Mouse (Mus musculus) ovary, postnatal 36 days (tissue): ENCODE data around the gene Fuca1.
"Not testable (repeated sequence)": the region's sequence is repeated elsewhere in the genome, so short reads cannot be mapped to it uniquely, and the experiment has no call there.

ENCODE experiments used
- DNase-seq: peaks from one replicate; pipeline ENCODE4 v3.0.0; 2022; ENCODE audit warnings: low spot score, mixed read lengths

Gene Fuca1

DNA sequence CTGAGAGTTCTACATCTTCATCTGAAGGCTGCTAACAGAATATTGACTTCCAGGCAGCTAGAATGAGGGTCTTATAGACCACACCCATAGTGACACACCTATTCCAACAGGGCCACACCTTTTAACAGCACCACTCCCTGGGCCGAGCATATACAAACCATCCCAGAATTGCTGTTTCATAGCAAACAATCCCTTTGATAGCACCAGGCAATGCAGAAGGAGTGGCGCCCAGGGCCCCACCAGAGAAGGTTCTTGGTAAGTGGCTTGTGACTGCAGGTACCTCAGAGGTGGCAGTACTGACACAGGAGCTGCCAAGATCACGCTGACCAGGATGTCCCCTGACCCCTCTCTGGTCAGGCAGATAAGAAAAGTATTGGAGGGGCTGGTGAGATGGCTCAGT lies 32.6 kb downstream of the Fuca1 start:
- no peak for DNase-seq

DNA sequence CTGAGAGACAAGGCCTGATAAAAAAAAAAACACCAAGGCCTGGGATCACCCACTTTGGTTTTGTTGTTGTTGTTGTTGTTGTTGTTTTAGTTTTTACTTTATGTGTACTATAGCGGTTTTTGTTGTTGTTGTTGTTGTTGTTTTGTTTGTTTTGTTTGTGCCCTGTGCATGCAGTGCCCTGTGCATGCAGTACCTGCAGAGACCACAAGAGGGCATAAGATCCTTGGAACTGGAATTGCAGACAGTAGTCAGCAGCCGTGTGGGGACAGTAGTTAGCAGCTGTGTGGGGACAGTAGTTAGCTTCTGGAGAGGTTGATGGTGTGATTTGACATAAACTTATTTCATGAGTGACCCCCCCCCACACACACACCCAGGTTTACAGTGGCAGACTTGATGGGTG lies 33.7 kb downstream of the Fuca1 start:
- DNase-seq = peak; percentile 52

DNA sequence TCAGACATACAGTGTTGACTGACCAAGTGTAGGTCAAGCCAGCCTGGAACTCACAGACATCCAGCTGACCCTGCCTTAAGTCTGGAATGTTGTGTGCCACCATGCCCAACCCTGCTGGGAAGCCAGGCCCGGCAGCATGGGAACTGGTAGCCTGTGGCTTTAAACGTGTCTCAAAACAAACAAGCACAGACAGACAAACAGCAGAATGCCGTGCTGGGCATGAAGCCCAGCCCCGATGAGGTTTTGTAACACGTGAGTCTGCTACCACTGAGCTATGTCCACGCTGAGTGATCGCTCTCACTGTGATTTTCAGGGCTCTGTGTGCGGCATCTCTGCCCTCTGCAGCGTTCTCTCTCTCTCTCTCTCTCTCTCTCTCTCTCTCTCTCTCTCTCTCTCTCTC lies 35.4 kb downstream of the Fuca1 start:
- no peak for DNase-seq

DNA sequence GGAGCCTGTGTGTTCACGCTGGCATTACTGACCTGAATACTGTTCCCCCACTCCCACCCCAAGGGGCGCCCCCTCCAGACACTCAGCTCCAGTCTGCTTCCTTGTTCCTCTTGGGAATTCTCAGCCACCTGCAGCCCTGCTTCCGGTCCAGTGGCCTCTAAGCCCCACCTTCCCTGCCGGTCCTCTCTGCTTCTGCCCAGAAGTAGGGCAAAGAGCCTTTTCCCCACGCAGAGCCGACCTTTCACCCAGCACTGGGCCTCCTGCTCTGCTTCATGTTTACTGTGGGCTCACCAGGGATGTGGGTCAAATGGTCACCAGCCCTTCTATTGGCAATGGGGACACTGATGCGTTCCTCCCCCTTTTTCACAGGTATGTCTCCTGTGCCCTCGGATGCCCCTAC lies 37.8 kb downstream of the Fuca1 start:
- no peak for DNase-seq

DNA sequence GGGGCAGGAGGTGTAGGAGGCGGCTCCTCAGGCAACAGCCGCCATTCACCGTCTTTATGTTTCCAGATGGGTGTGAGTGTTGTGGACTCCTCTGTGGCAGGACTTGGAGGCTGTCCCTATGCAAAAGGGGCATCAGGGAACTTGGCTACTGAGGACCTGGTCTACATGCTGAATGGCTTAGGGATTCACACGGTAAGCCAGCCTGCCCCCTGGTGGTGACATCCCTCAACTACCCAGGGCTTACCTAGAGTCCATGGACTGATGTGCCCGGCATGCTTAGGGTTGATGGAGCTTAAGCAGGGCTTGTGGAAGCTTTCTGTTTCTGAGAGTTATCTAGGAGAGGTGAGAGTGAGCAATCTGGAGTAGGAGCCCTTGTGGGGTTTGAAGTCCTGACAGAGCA lies 40.2 kb downstream of the Fuca1 start:
- peak; percentile 74 for DNase-seq

DNA sequence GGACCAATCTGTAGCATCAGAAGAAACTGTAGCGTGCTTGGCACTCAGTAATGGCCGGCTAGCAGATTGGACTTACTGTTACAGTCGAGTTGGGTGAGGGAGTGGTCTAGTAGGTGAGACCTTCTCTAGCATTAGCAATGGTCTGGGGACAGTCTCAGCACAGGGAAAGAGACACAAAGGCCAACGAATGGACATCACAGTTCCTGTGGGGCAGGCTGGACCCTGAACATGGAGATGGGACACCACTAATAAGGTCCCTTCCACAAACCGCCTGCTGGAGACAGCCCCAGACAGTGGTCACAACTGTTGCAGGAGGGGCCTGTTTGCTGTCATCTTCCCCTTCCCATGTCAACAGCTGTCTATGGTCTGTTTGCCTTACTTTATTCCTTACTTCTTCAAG lies 41.2 kb downstream of the Fuca1 start:
- no peak for DNase-seq

DNA sequence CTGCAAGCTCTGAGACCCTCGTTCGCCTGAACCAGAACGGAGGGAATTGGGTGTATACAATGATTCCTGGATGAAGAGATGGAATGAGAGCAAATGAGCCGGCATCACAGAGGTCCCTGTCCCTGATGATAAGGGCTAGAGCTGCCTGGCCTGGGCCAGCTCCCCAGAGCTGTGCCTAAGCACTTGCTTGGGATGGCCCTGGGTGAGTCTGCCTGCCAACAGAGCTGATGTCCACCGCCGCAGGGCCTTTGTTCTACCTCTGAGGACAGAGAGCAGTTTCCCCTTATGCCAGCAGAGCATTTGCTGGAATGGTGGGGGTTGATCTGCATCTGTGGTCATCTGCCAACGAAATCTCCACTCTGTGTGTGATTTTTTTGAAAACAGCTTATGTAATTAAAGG lies 41.7 kb downstream of the Fuca1 start:
- no peak for DNase-seq

DNA sequence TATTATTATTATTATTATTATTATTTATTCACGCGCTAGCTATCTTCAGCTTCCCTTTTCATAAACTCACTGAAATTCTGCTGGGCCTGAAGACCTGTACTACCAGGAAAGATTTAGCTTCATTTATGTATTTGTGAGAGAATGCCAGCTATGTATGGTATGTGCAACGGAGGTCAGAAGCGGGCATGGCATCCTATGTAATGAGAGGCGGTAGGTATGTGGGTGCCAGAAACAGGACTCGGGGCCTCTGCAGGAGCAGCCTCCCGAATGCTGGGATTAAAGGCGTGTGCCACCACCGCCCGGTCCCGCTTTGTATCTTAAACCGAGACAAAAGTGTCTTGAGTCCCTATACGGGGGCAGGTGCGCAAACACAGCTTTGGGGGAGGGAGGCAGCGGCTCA lies 42.4 kb downstream of the Fuca1 start:
- no peak for DNase-seq

DNA sequence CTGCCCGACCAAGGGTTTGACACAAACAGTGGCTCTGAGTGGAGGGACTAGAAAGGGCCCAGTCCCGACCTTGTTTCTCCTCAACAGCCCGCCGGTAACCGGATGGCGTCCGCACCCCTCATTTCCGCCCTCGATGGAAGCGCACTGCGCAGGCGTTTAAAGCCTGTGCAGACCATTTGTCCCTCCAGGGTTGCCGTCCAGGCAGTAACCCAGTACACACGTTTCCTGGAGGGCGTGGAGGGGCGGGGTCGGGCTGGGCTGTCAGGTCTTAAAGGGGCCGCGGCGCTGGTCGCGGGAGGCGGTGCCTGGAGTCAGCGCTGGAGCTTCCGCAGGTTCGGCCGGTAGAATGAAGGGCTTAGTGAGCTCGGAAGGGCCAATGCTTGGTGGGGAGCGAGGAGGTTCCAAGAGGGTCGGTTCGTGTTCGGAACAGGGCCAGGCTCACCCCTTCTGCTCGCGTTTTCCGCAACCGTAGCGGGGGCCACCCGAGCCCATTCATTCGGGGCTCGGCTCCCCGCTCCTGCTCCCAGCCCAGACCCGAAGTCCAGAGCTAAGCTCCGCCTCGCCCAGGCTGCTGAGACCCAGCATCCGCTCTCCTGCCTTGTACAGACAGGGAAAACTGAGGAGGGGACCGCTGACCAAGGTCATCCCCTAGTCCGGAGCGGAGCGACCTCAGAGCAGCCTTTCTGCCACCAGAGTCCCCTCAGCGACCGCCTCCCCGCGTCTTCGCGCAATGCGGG lies 43.1 kb downstream of the Fuca1 start, which contains the start of gene Gale:
Gene Gale (plus strand): TSS at position 271 of the 737 bp plus-strand sequence.
- DNase-seq = peak; percentile 92

DNA sequence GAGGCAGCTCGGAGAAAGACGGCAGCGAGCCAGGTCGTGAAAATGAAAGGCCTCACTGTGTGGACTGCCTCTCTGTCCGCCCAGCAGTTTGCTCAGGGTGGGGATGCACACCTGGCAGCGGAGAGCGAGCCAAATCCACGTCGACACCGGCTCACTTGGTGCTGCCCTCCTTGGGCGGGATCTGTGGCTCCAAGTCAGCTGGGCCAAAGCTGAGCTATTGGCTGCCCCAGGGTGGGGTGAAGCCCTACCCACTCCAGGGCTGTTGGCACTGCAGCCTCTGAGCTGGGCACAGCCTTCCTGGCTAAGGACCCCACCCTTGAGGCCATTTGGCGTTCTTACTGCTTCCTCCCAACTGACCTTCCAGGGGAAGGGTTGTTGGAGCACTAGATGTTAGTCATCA lies 43.9 kb downstream of the Fuca1 start:
- peak; percentile 58 for DNase-seq

DNA sequence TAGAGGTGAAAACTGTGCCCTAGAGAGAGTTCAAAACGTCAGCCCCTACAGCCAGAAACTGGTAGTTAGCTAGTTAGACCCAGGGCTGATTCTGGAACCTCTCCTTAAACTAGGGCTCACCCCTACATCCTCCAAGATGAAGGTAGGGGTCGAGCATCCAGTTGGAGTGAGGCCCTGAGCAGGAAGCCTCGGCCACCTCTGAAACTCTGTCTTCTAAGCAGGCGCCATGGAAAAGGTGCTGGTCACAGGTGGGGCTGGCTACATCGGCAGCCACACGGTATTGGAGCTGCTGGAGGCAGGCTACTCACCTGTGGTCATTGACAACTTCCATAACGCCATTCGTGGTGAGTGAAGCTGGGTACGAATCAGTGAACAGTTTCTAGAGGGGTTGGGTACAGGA lies 44.6 kb downstream of the Fuca1 start:
- DNase-seq = no peak

DNA sequence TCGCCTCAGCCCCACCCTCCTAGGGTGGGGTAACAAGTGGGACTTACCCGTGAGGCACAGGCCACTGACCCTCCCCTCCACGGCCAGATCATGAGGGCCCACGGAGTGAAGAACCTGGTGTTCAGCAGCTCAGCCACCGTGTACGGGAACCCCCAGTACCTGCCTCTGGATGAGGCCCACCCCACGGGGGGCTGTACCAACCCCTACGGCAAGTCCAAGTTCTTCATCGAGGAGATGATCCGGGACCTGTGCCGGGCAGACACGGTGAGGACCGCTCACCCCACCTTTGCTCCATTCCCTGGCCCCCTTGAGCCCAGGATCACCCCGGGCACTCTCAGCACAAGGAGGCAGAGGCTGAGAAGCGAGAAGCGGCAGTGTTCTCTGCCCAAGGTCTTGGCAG lies 45.7 kb downstream of the Fuca1 start:
- DNase-seq = no peak

DNA sequence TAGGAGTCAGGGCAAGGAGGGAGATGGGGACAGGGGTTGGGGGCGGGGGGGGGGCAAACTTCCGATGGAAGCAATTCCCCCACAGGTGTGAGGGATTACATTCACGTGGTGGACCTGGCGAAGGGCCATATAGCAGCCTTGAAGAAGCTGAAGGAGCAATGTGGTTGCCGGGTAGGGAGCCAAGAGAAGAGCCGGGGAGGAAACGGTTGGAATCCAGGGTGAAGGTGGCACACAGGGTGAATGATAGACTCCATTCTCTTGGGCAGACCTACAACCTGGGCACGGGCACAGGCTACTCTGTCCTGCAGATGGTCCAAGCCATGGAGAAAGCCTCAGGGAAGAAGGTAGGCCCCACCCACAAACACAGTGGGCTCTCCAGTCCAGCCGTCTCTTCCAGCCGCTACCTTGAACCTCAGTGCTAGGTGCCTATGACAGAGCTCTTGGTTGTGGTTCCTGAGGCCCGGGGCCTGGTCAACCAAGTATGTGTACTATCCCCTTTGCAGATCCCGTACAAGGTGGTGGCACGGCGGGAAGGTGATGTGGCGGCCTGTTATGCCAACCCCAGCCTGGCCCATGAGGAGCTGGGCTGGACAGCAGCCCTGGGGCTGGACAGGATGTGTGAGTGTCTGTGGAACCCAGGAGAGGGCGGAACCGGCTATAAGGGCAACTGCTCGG lies 46.7 kb downstream of the Fuca1 start:
- DNase-seq = no peak

DNA sequence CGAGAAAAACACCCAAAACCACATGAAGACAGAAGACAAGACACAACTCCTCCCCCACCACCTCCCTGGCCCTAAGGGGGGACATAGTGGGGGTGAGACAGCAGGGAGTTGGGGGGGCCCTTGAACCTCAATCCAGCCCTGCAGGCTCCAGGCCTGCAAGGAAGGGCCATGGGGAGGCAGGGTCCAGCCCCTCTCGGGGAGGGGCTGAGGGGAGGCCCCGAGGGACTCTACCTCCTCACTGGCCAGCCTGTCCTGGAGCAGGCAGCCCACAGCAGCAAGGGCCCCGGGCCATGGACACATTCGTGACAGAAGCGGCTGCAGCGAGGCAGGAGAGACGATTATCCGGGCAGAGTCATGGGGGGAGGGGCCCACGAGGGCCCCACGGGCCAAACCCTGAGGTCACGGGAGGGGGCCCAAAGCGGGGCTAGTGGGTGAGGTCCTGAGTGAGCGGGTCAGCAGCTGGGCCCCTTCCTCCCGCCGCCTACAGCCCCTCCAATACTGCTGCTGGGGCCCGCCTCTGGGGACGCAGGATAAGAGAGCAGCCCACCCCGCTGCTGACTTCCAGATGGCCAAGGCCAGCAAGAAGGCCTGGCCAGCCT lies 47.8 kb downstream of the Fuca1 start:
- DNase-seq = no peak

DNA sequence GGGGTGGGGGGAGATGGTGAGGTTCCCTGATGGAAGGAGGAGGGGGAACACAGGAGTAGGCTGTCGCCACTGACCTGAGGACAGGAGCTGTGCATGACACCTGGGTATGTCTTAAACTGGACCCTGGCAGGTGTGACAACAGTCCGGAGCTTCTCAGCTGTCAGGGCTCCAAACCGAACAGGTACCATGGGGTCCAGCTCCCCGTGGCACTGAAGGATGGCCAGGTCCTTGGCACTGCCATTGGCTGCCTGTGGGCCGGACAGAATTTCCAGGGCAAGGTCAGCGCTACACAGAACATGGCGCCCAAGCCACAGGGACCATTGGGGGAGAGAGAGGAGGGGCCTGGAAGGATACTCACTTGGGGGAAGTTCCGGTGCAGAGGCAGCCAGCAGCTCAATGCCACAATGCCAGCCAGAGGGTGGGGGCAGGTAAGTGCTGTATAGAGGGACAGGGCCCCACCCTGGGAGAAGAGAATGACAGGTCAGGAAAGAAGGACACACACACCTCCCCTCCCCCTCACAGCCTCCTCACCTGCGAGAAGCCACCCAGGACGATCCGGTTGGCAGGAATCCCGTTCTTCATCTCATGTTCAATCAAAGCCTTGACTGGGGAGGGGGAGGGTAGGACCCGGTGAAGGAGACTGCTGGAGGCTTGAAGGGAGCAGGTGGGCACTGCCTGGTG lies 48.7 kb downstream of the Fuca1 start:
- no peak for DNase-seq

DNA sequence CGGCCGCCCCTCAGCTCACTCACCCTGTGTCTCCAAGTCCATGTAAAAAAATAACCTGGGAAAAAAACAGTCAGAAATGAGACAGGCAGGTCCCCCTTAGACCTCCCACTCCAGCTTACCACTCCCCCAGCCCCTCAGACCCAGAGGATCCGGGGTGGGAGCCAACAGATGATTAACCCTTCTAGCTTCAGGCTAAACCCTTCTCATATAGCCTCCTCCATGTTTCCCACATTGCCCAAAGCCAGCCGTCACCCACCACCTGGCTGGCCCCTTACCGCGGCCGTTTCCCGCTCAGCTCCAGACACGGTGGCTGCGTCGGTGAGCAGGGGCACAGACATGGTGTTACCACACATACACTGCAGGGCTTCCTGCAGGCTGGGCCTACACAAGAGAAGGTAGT lies 50.0 kb downstream of the Fuca1 start:
- DNase-seq = no peak

DNA sequence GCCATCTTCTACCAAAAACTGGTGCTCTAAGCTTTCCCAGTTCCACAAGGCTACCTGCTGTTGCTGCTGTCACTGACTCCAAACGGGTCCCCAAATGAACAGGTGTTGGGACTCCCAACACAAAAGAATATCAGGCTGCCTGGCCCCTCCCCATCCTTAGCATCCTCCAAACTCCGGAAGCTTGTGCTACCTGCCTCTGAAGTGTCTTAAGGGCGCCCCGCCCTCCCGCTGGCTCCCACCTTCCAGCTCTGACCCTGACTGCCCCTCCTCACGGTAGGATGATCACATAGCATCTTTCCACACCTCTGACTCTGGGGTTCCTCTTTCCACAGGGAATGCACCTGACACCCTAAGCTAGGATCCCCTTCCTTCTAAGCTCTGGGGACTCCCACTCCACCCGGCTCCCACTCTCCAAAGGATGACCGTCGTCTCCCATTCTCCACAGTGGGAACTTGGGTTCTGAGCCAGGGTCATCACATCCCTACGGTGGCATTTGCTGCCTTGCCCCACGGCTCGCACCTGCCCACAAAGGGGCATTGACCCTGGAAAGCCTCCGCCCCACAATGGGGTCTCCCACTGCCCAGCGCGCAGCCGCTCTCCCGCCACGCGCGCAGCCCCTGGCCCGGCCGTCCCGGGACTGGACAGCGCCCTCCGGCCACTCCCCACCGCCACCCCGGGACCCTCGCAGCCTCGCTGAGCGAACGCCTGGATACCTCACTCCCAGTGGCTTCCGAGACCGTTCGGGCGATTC lies 51.4 kb downstream of the Fuca1 start:
- no peak for DNase-seq

DNA sequence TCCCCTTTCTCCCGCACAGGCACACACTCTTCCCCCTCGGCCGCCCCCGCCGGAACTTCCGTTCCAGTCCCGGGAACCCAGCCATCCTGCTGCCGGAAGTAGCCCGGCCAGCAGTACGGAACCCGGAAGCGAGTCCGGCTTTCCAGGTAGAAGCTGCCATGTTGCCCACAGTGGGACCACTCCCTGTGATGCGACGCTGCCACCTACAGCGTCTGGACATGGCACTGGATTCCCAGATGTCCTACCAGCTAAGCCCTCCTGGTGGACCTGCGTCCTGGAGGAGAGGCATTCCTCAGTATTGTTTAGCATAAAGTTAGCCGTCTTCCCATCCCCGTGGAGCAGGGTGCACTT lies 52.0 kb downstream of the Fuca1 start, which contains the start of gene Lypla2:
Gene Lypla2 (minus strand): TSS at position 71 of the 351 bp plus-strand sequence.
- peak; percentile 87 for DNase-seq

DNA sequence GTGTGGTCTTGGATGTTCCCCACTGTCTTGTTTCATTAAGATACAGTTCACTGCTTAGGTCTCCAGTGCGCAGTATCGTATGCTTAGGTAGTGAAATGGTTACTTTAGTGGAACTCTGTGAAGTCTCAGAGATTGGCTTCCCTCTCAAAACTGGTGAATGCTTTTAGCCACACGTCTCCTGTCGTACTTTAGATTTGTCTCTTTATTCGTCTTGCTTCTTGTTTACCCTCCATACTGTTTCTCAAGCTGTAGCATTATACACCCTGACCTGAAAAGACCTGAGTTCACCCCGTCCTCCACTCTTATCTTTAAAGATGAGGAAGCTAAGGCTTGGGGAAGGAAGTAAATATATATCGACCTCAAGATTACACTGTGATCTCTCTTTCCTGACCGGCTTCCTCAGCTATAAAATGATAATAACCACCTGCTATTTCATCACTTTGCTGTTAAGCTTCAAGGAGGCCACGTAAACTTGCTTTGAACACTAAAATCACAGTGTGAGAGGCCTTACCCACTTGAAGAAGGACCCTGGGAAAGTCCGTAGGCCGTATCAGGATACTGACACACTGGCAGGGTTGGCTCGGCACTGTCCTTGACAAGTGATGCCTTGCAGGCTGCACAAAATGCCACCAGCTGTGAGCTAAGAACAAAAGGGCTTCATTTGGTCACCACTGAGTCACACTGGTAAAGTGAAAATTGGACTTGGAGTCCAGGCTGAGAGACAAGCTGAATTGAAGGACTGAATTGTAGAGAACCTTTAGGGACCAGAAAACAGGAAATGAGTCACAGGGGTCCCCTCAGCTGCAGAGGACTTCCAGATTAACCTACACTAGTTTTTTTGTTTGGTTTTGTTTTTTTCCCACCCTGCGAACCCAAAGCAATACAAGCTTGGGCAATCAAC lies 52.6 kb downstream of the Fuca1 start:
- no peak for DNase-seq

DNA sequence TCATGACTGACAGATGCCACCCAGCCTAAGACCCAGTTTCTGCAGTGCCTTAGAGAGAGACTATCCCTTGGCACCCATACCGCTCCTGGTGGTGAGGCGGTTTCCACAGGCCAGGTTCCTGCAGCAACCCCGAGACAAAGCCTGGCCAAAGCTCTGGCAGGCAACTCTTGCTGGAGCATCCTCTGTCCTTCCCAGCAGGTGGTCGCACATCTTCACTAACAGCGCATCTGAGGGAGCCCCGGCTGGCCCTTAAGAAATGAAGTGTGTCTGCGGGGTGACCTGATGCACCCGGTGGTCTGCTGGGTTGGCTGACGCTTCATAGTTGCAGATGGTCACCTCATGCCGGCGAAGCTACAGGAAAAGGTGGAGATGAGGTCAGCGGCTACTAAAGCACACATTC lies 55.6 kb downstream of the Fuca1 start:
- no peak for DNase-seq

DNA sequence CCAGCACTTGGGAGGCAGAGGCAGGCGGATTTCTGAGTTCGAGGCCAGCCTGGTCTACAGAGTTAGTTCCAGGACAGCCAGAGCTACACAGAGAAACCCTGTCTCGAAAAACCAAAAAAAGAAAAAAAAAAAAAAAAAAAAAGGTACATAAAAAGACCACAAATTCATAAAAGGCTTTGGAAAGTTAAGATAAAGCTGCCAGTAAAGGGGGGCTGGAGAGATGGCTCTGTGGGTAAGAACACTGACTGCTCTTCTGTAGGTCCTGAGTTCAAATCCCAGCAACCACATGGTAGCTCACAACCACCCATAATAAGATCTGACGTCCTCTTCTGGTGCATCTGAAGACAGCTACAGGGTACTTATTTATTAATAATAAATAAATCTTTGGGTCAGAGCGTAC lies 59.7 kb downstream of the Fuca1 start:
- not testable (repeated sequence) for DNase-seq
